Mouse (Mus musculus): ENCODE data around the gene Tekt2.

DNA sequence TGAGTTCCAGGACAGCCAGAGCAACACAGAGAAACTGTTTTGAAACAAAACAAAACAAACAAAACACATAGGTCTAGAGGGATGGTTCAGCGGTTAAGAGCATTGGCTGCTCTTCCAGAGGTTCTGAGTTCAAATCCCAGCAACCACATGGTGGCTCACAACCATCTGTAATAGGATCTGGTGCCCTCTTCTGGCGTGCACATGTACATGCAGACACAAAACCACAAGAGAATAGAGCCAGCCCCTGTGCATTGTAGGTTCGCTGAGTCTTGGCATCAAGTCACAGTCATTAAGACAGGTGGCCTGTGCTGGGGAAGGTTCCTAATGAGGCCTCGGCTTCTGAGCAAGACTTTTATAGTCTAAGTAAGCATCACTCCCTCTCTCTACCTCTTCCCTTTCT lies 21.6 kb downstream of the Tekt2 start:
- TF ChIP-seq POLR2A (IDR thresholded peaks at IDR 0.05; ENCODE audit: borderline replicate concordance, extremely low read depth, low read depth, low read length) (no peak), CTCF (IDR thresholded peaks at IDR 0.05; ENCODE audit: insufficient read depth, low read length) (no peak)
